Mouse (Mus musculus) spleen, embryonic (tissue): ENCODE measurements around the gene Slc29a2.
"Not testable (repeated sequence)": the region's sequence is repeated elsewhere in the genome, so short reads cannot be mapped to it uniquely, and the experiment has no call there.

ENCODE experiments used
- CTCF ChIA-PET: fragments of 350-600 bp; sonication (Branson Sonifier 250); formaldehyde crosslinking; loops from one replicate; lab custom pipeline; 2022; lab: Charles Lee

The Slc29a2 gene

DNA sequence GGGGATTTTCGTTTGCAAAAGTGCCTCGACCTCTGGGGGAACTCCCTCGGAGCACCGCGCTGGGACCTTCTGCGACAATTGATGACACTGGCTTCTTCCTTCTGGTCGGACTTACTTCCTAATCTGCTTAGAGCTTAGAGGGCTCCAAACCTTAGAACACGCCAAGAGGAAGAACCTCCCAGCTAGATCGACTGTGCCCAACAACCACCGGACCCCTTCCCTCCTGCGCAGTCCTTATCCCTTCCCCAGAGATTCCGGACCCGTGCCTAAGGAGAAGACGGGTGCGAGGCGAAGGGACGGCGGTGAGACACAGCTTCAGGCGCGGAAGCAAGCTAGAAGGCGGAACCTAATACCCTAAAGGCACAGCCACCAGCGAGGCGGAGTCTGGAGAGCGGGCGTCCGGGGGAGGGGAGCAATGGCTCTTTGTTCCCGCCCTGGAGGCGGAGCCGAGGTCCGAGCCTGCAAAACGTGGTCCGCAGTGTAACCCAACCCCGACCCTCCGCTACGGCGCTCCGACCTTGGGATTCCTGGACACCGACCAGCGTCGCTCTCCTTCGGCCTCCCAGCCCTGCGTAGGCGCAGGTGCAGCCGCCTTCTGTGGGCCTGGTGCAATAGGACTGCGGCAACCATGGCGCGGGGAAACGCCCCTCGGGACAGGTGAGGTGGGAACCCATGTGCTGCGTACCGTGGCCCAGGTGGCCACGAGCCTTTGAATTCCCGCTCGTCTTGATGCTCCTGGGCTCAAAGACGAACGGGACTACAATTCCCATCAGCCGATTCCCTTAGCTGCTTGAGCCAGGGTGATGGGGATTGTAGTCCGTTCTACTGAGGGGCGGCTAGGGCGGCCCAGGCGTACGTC, at the start of gene Slc29a2:
Gene Slc29a2, plus strand, starts transcription at position 240 of the 859 bp plus-strand sequence.
- CTCF ChIA-PET = no interaction called here

DNA sequence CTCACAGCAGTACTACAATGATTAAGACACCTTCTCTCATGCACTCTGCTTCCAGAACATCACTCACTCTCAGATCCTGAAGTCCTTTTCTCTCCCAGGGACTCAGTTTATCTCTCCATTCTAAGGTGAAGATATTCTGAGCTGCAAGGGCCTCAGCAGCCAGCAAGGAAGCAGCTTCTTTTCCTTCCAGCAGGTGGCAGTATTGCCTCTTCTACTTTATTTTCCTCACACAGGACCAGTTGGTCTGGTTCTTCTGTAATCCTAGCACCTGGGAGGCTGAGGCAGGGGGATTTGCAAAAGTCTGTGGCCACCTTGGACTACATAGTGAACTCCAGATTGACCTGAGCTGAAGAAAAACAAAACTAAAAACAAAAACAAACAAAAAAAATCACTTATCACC, 41.9 kb upstream of the Slc29a2 start:
- CTCF ChIA-PET = interaction anchor here (0.7 kb wide), 1 partner anchor 17 kb away, joined by 4 read pairs; no protein-coding TSS in a partner anchor

GRCm38 (mm10) chr19:4989013-4989412, 34.6 kb upstream of the Slc29a2 start:
- CTCF ChIA-PET = no interaction called here

- CTCF ChIA-PET = no interaction called here
These were observed 34.0 kb upstream of the Slc29a2 start for GRCm38 (mm10) chr19:4989434-4990255.

DNA sequence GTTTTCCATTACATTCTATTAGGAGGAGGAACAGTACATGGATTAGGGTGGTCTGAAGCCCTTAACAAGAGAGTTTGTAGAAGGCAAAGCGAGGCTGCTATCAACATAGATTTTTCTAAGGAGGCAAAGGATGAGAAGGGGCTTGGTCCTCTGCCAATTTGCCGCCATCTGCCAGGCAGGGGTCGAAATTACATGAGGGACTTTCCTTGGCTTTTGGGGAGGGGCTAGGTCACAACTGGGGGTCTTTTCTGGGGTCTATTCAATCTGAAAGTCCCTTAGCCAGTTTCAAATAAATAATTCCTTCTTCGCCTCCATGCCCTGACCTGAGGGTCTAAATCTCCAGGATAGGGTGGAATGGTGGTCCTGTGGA, 33.4 kb upstream of the Slc29a2 start, which contains the start of gene Npas4:
Gene Npas4, minus strand, starts transcription at position 61 of the 370 bp plus-strand sequence.
- CTCF ChIA-PET = no interaction called here

DNA sequence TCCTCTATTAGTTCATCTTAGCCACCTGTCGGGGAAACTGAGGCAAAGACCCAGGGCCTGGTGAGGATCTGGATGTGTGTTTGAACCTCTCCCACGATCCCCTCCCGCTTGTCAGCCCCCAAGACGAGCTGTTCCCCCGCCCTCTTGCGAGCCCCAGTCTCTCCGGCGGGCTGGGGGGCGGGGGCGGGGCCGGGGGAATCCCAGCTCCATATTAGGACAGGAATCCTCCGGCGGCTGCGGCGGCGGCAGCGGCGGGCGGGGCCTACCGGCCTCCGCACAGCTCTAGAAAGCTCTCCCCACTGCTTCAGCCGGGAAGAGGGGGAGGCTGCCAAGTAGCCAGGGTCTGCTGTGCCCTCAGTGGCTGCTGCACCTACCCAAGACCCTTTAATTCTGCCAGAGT, 32.9 kb upstream of the Slc29a2 start:
- CTCF ChIA-PET = no interaction called here

DNA sequence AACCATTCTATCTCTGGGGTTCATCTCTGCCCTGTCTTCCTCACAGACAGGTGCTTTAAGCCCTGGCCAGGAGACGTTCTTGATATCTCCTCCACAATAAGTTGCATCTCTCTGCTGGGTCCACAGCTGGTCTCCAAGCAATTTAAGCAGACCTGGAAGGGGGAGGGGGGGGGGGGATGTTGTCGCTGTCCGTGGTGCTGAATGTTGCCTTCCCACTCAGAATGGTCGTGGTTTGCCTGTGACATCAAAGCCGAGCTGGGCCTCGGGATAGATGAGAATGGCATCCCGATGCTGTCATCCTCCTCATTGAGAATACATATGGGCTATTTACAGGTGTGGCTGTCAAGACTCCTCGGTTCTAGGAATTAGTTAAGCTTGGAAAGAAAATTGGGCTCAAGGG, 31.3 kb upstream of the Slc29a2 start:
- CTCF ChIA-PET = no interaction called here

DNA sequence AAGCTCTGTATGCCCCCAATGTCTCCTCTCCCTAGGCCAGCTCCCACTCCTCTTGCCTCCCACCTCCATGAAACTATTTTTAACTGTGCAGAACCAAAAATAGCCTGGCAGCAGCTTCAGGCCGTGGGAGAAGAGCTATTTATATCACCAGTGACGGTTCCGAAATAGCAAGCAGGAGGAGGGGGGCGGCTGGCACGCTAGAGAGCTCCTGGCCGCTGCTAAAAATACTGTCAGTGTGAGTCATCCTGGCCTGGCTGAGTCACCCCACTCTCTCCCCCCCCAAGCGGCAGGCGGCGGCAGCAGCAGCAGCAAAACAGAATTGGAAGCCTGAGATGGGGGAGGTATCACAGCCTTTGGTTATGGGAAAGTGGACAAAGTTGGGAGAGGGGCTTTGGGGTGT, 30.8 kb upstream of the Slc29a2 start:
- CTCF ChIA-PET = no interaction called here

GRCm38 (mm10) chr19:4994043-4994442, 29.6 kb upstream of the Slc29a2 start:
- CTCF ChIA-PET = no interaction called here

- CTCF ChIA-PET = interaction anchor here (0.6 kb wide), 1 partner anchor 11 kb away, joined by 6 read pairs; no protein-coding TSS in a partner anchor
These were observed 24.1 kb upstream of the Slc29a2 start for GRCm38 (mm10) chr19:4999445-5000140.

DNA sequence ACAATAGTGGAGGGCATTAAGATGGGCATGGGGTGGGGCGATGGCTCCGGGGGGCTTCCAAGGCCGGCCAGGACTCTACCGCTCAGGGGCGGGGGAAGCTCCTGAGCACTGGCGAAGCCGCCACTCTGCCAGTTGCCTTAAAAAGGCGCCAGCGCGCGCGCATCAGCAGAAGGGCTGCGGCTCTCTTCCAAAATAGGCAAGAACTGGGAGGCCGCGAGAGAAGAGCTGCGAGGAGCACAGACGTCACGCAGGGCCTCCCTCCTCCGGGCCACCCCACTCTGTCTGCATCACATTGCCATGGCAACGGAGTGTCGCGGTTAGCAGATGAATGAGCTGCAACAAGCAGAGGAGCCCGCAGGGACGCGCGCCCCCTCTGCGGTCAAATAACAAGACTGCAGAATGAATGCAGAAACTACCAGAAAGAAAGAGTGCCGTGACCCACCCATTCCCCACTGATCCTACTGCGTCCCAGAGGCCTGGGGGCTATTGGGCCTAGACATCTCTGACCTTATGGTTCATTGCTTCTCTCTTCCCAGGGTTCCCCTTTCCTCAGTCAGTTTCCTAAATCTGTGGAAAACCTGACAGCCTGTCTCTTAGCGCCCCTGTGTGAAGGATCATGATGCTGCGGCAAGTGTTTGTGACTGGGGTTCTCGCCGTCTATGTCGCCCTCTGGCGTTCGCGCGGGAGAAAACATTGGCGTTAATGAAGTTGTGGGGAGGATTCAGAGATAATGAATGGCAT, 21.8 kb upstream of the Slc29a2 start:
- CTCF ChIA-PET = no interaction called here

DNA sequence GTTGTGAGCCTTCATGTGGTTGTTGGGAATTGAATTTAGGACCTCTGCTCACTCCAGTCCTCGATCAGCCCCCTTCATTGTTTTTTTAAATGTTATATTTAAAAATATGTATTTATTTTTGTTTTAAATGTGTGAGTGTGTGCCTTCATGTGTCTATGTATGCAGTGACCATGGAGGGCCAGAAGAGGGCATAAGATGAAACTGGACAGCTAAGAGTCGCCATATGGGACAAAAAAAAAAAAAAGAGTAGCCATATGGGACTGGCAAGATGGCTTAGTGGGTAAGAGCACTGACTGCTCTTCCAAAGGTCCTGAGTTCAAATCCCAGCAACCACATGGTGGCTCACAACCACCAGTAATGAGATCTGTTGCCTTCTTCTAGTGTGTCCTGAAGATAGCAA, 20.0 kb upstream of the Slc29a2 start:
- CTCF ChIA-PET = not testable (repeated sequence)

GRCm38 (mm10) chr19:5004925-5005324, 18.7 kb upstream of the Slc29a2 start:
- CTCF ChIA-PET = no interaction called here

DNA sequence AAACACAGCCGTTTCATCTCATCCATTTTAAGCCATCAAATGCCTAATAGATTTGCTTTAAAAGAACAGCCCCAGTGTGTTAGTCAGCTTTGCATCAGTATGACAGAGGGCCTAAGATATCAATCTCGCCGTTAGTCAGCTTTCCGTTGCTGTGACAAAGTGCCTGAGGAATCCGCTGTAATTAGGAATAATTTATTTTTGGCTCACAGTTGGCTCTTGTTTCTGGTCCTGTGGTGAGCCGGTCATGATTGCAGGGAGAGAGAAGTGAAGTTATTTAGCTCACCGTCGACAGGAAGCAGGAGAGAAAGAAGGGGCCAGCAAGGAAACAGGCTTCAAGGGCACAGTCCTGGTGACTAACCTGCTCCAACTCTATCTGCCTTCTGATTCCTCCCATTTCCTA, 10.5 kb upstream of the Slc29a2 start:
- CTCF ChIA-PET = no interaction called here

DNA sequence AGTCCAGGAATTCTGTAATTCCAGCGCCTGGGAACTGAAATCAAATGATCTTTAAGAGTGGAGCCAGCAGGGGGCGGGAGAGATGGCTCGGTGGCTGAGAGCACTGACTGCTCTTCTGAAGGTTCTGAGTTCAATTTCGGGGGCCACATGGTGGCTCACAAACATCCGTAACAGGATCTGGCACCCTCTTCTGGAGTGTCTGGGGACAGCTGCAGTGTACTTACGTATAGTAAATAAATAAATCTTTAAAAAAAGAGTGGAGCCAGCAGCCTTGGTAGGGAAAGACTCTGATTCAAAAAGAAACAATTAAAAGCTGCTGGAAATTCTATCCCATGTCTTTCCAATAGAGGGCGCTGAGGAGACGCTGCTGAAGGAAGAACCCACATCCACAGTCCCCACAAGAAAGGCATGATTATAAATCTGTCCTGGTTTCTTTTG, 8.7 kb upstream of the Slc29a2 start:
- CTCF ChIA-PET = no interaction called here

- CTCF ChIA-PET = no interaction called here
These were observed 7.4 kb upstream of the Slc29a2 start for GRCm38 (mm10) chr19:5016221-5016742.

GRCm38 (mm10) chr19:5016782-5017181, 6.9 kb upstream of the Slc29a2 start:
- CTCF ChIA-PET = interaction anchor here (1.1 kb wide), 1 partner anchor 62 kb away, joined by 4 read pairs; no protein-coding TSS in a partner anchor

- CTCF ChIA-PET = interaction anchor here (1.1 kb wide), 1 partner anchor 61 kb away, joined by 4 read pairs; no protein-coding TSS in a partner anchor
These were observed 6.0 kb upstream of the Slc29a2 start for GRCm38 (mm10) chr19:5017611-5018010.

GRCm38 (mm10) chr19:5018191-5018590, 5.5 kb upstream of the Slc29a2 start:
- CTCF ChIA-PET = interaction anchor here (1.1 kb wide), 1 partner anchor 61 kb away, joined by 4 read pairs; no protein-coding TSS in a partner anchor

DNA sequence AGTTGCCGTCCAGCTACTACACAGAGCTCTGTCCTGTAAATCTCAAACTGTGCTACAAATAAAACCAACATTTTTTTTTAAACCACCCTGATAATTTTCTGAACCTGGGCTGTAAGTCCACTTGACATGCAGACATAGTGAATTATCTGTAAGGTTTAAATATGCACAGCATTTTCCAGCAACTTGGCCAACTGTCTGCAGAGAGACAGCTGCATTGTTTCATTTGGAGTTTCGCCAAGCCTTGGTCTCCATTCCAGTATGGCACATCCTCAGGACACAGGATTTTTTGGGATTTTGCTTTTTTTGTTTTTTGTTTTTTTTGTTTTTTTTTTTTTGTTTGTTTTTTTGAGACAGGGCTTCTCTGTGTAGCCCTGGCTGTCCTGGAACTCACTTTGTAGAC, 2.2 kb upstream of the Slc29a2 start:
- CTCF ChIA-PET = interaction anchor here (0.5 to 0.6 kb wide), 2 partner anchors 17 to 345 kb away, joined by 3 to 5 read pairs; partner anchors contain the start of genes AC124502.3 and B4gat1
